Mouse (Mus musculus) adrenal gland, postnatal 14 days (tissue): ENCODE results near the gene Gm10337. TPM values are rescaled to one million over a fixed set of nuclear protein-coding genes. Genes with fewer than 3 reads are reported as not detected.

Source experiments
- total RNA-seq: library from RNA; stranded (reverse); gene quantifications from 2 replicates; pipeline ENCODE4 v1.2.3, GENCODE M21; 2021

Gm10337 gene
- total RNA-seq, 1 experiment from 2014 or later: not detected

Other genes with a start within 250 kb of the Gm10337 start
- 25.5 and 27.8 TPM in 2 replicates for gene Rarg, start 246.2 kb upstream of the Gm10337 start, total RNA-seq
- gene Gm9918, start 233.2 kb upstream of the Gm10337 start, total RNA-seq: not detected in 2 replicates
- gene Mfsd5, start 224.3 kb upstream of the Gm10337 start, total RNA-seq: 29.9 and 34.3 TPM in 2 replicates
- 6.6 and 10.7 TPM in 2 replicates for gene Espl1, start 207.5 kb upstream of the Gm10337 start, total RNA-seq
- 330 and 361 TPM in 2 replicates for gene Pfdn5, start 177.6 kb upstream of the Gm10337 start, total RNA-seq
- gene Myg1, start 172.0 kb upstream of the Gm10337 start, total RNA-seq: 52.7 and 59.2 TPM in 2 replicates
- 22.5 and 23.2 TPM in 2 replicates for gene Aaas, start 153.0 kb upstream of the Gm10337 start, total RNA-seq
- not detected in 2 replicates for gene Sp7, start 136.5 kb upstream of the Gm10337 start, total RNA-seq
- gene Sp1, start 97.6 kb upstream of the Gm10337 start, total RNA-seq: 72.6 and 73.7 TPM in 2 replicates
- 1.5 and 1.6 TPM in 2 replicates for gene Amhr2, start 58.4 kb upstream of the Gm10337 start, total RNA-seq
- 75.6 and 89.5 TPM in 2 replicates for gene Prr13, start 44.7 kb upstream of the Gm10337 start, total RNA-seq
- gene Pcbp2, start 33.2 kb upstream of the Gm10337 start, total RNA-seq: 726 and 812 TPM in 2 replicates
- 8.2 and 9.4 TPM in 2 replicates for gene Map3k12, start 13.3 kb downstream of the Gm10337 start, total RNA-seq
- 34.2 and 35.0 TPM in 2 replicates for gene Tarbp2, start 14.5 kb downstream of the Gm10337 start, total RNA-seq
- 4.1 and 4.8 TPM in 2 replicates for gene Npff, start 21.2 kb downstream of the Gm10337 start, total RNA-seq
- 2.8 TPM in 1 of 2 replicates, not detected in the other for gene Gm28047, start 121.3 kb downstream of the Gm10337 start, total RNA-seq
- 76.1 and 86.7 TPM in 2 replicates for gene Atf7, start 121.7 kb downstream of the Gm10337 start, total RNA-seq
- gene Atp5g2, start 168.6 kb downstream of the Gm10337 start, total RNA-seq: 35.4 and 47.3 TPM in 2 replicates
- 85.8 and 96.7 TPM in 2 replicates for gene Calcoco1, start 218.5 kb downstream of the Gm10337 start, total RNA-seq